In genomic region chr7:44819863-44820262, GRCm38 (mm10) we compare ENCODE assay signal across 8 mouse cellular contexts. TPM values are rescaled to one million over a fixed set of nuclear protein-coding genes. Genes with fewer than 3 reads are reported as not detected.
A peak's percentile ranks its signal among the peaks of the same experiment; 100 is the strongest.
DNase-seq lines count a peak whose midpoint lies in the region; ATAC-seq and TF ChIP-seq lines count a peak whose summit lies in the region.

No protein-coding gene starts in this region.

- H3K9ac ChIP-seq in forebrain, postnatal 0 days, result no peak overlapping the region
- H3K9ac ChIP-seq in midbrain, embryonic 13.5 days (replicated peaks), result peak overlapping the region; percentile 92; the same call in 1 of the 2 replicates
- H3K9ac ChIP-seq in midbrain, embryonic 15.5 days, result no peak overlapping the region
- H3K9ac ChIP-seq in forebrain, embryonic 13.5 days, result peak overlapping the region; percentile 95
- H3K9ac ChIP-seq in liver, embryonic 13.5 days, result peak overlapping the region; percentile 91

- H3K4me3 ChIP-seq in forebrain, embryonic 10.5 days, result peak overlapping the region; percentile 90
- H3K4me3 ChIP-seq in forebrain, postnatal 0 days (ENCODE audit: low read depth, low read length), result no peak overlapping the region
- no peak overlapping the region for H3K4me3 ChIP-seq in midbrain, embryonic 13.5 days (replicated peaks)
- H3K4me3 ChIP-seq in midbrain, embryonic 15.5 days, result no peak overlapping the region
- peak overlapping the region; percentile 84; the same call in 1 of the 2 replicates for H3K4me3 ChIP-seq in forebrain, embryonic 13.5 days
- peak overlapping the region; percentile 74 for H3K4me3 ChIP-seq in liver, embryonic 13.5 days (replicated peaks)

- H3K27me3 ChIP-seq in forebrain, embryonic 10.5 days (ENCODE audit: poor library complexity, severe bottlenecking), result no peaks in the 10 kb centered on the region
- no peaks in the 10 kb centered on the region for H3K27me3 ChIP-seq in forebrain, postnatal 0 days (ENCODE audit: insufficient read depth, low read length)
- no peaks in the 10 kb centered on the region for H3K27me3 ChIP-seq in midbrain, embryonic 13.5 days
- no peaks in the 10 kb centered on the region for H3K27me3 ChIP-seq in midbrain, embryonic 15.5 days (replicated peaks)
- H3K27me3 ChIP-seq in forebrain, embryonic 13.5 days, result no peaks in the 10 kb centered on the region
- no peaks in the 10 kb centered on the region for H3K27me3 ChIP-seq in liver, embryonic 13.5 days

- TF ChIP-seq CTCF in forebrain, postnatal 0 days (IDR thresholded peaks at IDR 0.05; ENCODE audit: low read depth), result no peak

- DNase-seq in forebrain, embryonic 10.5 days (ENCODE audit: extremely low spot score, low spot score), result no peak
- no peak for DNase-seq in forebrain, postnatal 0 days
- DNase-seq in liver, embryonic 13.5 days, result no peak
- no peak for DNase-seq in right cerebral cortex, adult 2 months (ENCODE audit: low spot score in 2 of 2)
- DNase-seq in frontal cortex, adult 2 months (ENCODE audit: extremely low spot score in 1 of 2, low spot score in 1 of 2), result no peak

- H3K9me3 ChIP-seq in forebrain, embryonic 10.5 days, result no peaks in the 10 kb centered on the region
- no peaks in the 10 kb centered on the region for H3K9me3 ChIP-seq in forebrain, postnatal 0 days (ENCODE audit: low read length)
- no peaks in the 10 kb centered on the region for H3K9me3 ChIP-seq in midbrain, embryonic 13.5 days
- H3K9me3 ChIP-seq in midbrain, embryonic 15.5 days, result no peaks in the 10 kb centered on the region
- no peaks in the 10 kb centered on the region for H3K9me3 ChIP-seq in forebrain, embryonic 13.5 days (replicated peaks)
- H3K9me3 ChIP-seq in liver, embryonic 13.5 days (replicated peaks), result no peaks in the 10 kb centered on the region

- ATAC-seq in forebrain, postnatal 0 days, result no peak
- no peak for ATAC-seq in midbrain, embryonic 13.5 days
- no peak for ATAC-seq in midbrain, embryonic 15.5 days (replicated peaks)
- no peak for ATAC-seq in forebrain, embryonic 13.5 days
- no peak for ATAC-seq in liver, embryonic 13.5 days (ENCODE audit: low read depth)

- WGBS in forebrain, embryonic 10.5 days, result 75% methylated on average over 5 of the region's 5 CpGs
- WGBS in forebrain, postnatal 0 days, result 64% methylated on average over 5 of the region's 5 CpGs
- WGBS in midbrain, embryonic 13.5 days, result 77% methylated on average over 5 of the region's 5 CpGs
- WGBS in midbrain, embryonic 15.5 days, result 74% methylated on average over 5 of the region's 5 CpGs
- WGBS in forebrain, embryonic 13.5 days, result 75% methylated on average over 5 of the region's 5 CpGs
- WGBS in liver, embryonic 13.5 days (ENCODE audit: insufficient replicate concordance), result 40% methylated on average over 5 of the region's 5 CpGs

- peaks cover 47% of the 10 kb centered on the region for H3K36me3 ChIP-seq in forebrain, embryonic 10.5 days (replicated peaks)
- no peaks in the 10 kb centered on the region for H3K36me3 ChIP-seq in forebrain, postnatal 0 days (ENCODE audit: insufficient read depth)
- H3K36me3 ChIP-seq in midbrain, embryonic 13.5 days, result no peaks in the 10 kb centered on the region
- no peaks in the 10 kb centered on the region for H3K36me3 ChIP-seq in midbrain, embryonic 15.5 days (replicated peaks)
- H3K36me3 ChIP-seq in forebrain, embryonic 13.5 days (ENCODE audit: poor library complexity, severe bottlenecking), result no peaks in the 10 kb centered on the region
- peaks cover 34% of the 10 kb centered on the region for H3K36me3 ChIP-seq in liver, embryonic 13.5 days

- peaks cover 77% of the 10 kb centered on the region for H3K4me1 ChIP-seq in forebrain, embryonic 10.5 days
- peaks cover 21% of the 10 kb centered on the region for H3K4me1 ChIP-seq in forebrain, postnatal 0 days (ENCODE audit: insufficient read depth)
- peaks cover 77% of the 10 kb centered on the region for H3K4me1 ChIP-seq in midbrain, embryonic 13.5 days (replicated peaks)
- H3K4me1 ChIP-seq in midbrain, embryonic 15.5 days, result peaks cover 52% of the 10 kb centered on the region
- peaks cover 64% of the 10 kb centered on the region for H3K4me1 ChIP-seq in forebrain, embryonic 13.5 days
- peaks cover 84% of the 10 kb centered on the region for H3K4me1 ChIP-seq in liver, embryonic 13.5 days (replicated peaks)

- no peak overlapping the region for H3K27ac ChIP-seq in forebrain, embryonic 10.5 days
- no peak overlapping the region for H3K27ac ChIP-seq in forebrain, postnatal 0 days (ENCODE audit: low read depth, low read length)
- no peak overlapping the region for H3K27ac ChIP-seq in midbrain, embryonic 13.5 days
- H3K27ac ChIP-seq in midbrain, embryonic 15.5 days, result no peak overlapping the region
- no peak overlapping the region for H3K27ac ChIP-seq in forebrain, embryonic 13.5 days
- H3K27ac ChIP-seq in liver, embryonic 13.5 days, result peak overlapping the region; percentile 95

- H3K4me2 ChIP-seq in forebrain, postnatal 0 days (ENCODE audit: low read depth), result no peak overlapping the region
- H3K4me2 ChIP-seq in midbrain, embryonic 13.5 days (replicated peaks), result no peak overlapping the region
- H3K4me2 ChIP-seq in midbrain, embryonic 15.5 days, result no peak overlapping the region; the same call in 1 of the 2 replicates
- peak overlapping the region; percentile 84 for H3K4me2 ChIP-seq in forebrain, embryonic 13.5 days
- peak overlapping the region; percentile 79 for H3K4me2 ChIP-seq in liver, embryonic 13.5 days

RNA-seq across cellular contexts. Expression of gene Atf5, which starts 3.4 kb away (rescaled TPM):
- 3.3 and 3.6 TPM in 2 replicates for polyA plus RNA-seq in forebrain, embryonic 10.5 days (2016; fragmentation: Nextera tagmentation; extraction: Ambion mirVana)
- 10.1 and 15.9 TPM in 2 replicates for total RNA-seq in forebrain, postnatal 0 days (2014; rRNA removed)
- 3.9 and 4.7 TPM in 2 replicates for polyA plus RNA-seq in forebrain, postnatal 0 days (2015; fragmentation: Nextera tagmentation; extraction: Ambion mirVana)
- polyA plus RNA-seq in midbrain, embryonic 13.5 days (2015; fragmentation: Nextera tagmentation; extraction: Ambion mirVana), result 3.8 and 5.4 TPM in 2 replicates
- polyA plus RNA-seq in midbrain, embryonic 15.5 days (2015; fragmentation: Nextera tagmentation; extraction: Ambion mirVana), result 2.8 and 3.9 TPM in 2 replicates
- polyA plus RNA-seq in forebrain, embryonic 13.5 days (2015; fragmentation: Nextera tagmentation; extraction: Ambion mirVana), result 5.4 and 5.7 TPM in 2 replicates
- polyA plus RNA-seq in liver, embryonic 13.5 days (2015; fragmentation: Nextera tagmentation; extraction: Ambion mirVana), result 5.3 and 5.4 TPM in 2 replicates
- polyA plus RNA-seq in frontal cortex, adult 2 months (2012; rRNA removed), result 24.2 and 35.6 TPM in 2 replicates

RNA-seq across cellular contexts. Expression of gene Il4i1, which starts 3.7 kb away (rescaled TPM):
- 0.85 and 1.7 TPM in 2 replicates for polyA plus RNA-seq in forebrain, embryonic 10.5 days (2016; fragmentation: Nextera tagmentation; extraction: Ambion mirVana)
- total RNA-seq in forebrain, postnatal 0 days (2014; rRNA removed), result 0.15 and 1.3 TPM in 2 replicates
- polyA plus RNA-seq in forebrain, postnatal 0 days (2015; fragmentation: Nextera tagmentation; extraction: Ambion mirVana), result 0.21 and 0.34 TPM in 2 replicates
- 2.0 and 2.1 TPM in 2 replicates for polyA plus RNA-seq in midbrain, embryonic 13.5 days (2015; fragmentation: Nextera tagmentation; extraction: Ambion mirVana)
- polyA plus RNA-seq in midbrain, embryonic 15.5 days (2015; fragmentation: Nextera tagmentation; extraction: Ambion mirVana), result 1.6 and 2.2 TPM in 2 replicates
- polyA plus RNA-seq in forebrain, embryonic 13.5 days (2015; fragmentation: Nextera tagmentation; extraction: Ambion mirVana), result 1.2 and 1.9 TPM in 2 replicates
- 0.70 and 1.1 TPM in 2 replicates for polyA plus RNA-seq in liver, embryonic 13.5 days (2015; fragmentation: Nextera tagmentation; extraction: Ambion mirVana)
- 1.3 and 2.2 TPM in 2 replicates for polyA plus RNA-seq in frontal cortex, adult 2 months (2012; rRNA removed)

RNA-seq across cellular contexts. Expression of gene Nup62, which starts 4.0 kb away (rescaled TPM):
- 168 and 172 TPM in 2 replicates for polyA plus RNA-seq in forebrain, embryonic 10.5 days (2016; fragmentation: Nextera tagmentation; extraction: Ambion mirVana)
- 58.0 and 68.7 TPM in 2 replicates for total RNA-seq in forebrain, postnatal 0 days (2014; rRNA removed)
- 50.5 and 57.0 TPM in 2 replicates for polyA plus RNA-seq in forebrain, postnatal 0 days (2015; fragmentation: Nextera tagmentation; extraction: Ambion mirVana)
- 55.7 and 61.3 TPM in 2 replicates for polyA plus RNA-seq in midbrain, embryonic 13.5 days (2015; fragmentation: Nextera tagmentation; extraction: Ambion mirVana)
- 49.9 and 52.7 TPM in 2 replicates for polyA plus RNA-seq in midbrain, embryonic 15.5 days (2015; fragmentation: Nextera tagmentation; extraction: Ambion mirVana)
- polyA plus RNA-seq in forebrain, embryonic 13.5 days (2015; fragmentation: Nextera tagmentation; extraction: Ambion mirVana), result 73.5 and 83.0 TPM in 2 replicates
- polyA plus RNA-seq in liver, embryonic 13.5 days (2015; fragmentation: Nextera tagmentation; extraction: Ambion mirVana), result 60.8 and 68.9 TPM in 2 replicates
- polyA plus RNA-seq in frontal cortex, adult 2 months (2012; rRNA removed), result 29.1 and 29.3 TPM in 2 replicates

RNA-seq across cellular contexts. Expression of gene Akt1s1, which starts 28.9 kb away (rescaled TPM):
- polyA plus RNA-seq in forebrain, embryonic 10.5 days (2016; fragmentation: Nextera tagmentation; extraction: Ambion mirVana), result 84.3 and 84.6 TPM in 2 replicates
- 89.9 and 109 TPM in 2 replicates for total RNA-seq in forebrain, postnatal 0 days (2014; rRNA removed)
- 105 and 112 TPM in 2 replicates for polyA plus RNA-seq in forebrain, postnatal 0 days (2015; fragmentation: Nextera tagmentation; extraction: Ambion mirVana)
- polyA plus RNA-seq in midbrain, embryonic 13.5 days (2015; fragmentation: Nextera tagmentation; extraction: Ambion mirVana), result 78.9 and 88.2 TPM in 2 replicates
- polyA plus RNA-seq in midbrain, embryonic 15.5 days (2015; fragmentation: Nextera tagmentation; extraction: Ambion mirVana), result 89.7 and 91.1 TPM in 2 replicates
- 93.1 and 95.4 TPM in 2 replicates for polyA plus RNA-seq in forebrain, embryonic 13.5 days (2015; fragmentation: Nextera tagmentation; extraction: Ambion mirVana)
- 32.0 and 32.1 TPM in 2 replicates for polyA plus RNA-seq in liver, embryonic 13.5 days (2015; fragmentation: Nextera tagmentation; extraction: Ambion mirVana)
- polyA plus RNA-seq in frontal cortex, adult 2 months (2012; rRNA removed), result 87.0 and 108 TPM in 2 replicates

RNA-seq across cellular contexts. Expression of gene Tbc1d17, which starts 29.0 kb away (rescaled TPM):
- polyA plus RNA-seq in forebrain, embryonic 10.5 days (2016; fragmentation: Nextera tagmentation; extraction: Ambion mirVana), result 72.8 and 73.6 TPM in 2 replicates
- 71.9 and 378 TPM in 2 replicates for total RNA-seq in forebrain, postnatal 0 days (2014; rRNA removed)
- polyA plus RNA-seq in forebrain, postnatal 0 days (2015; fragmentation: Nextera tagmentation; extraction: Ambion mirVana), result 87.8 and 115 TPM in 2 replicates
- 109 and 110 TPM in 2 replicates for polyA plus RNA-seq in midbrain, embryonic 13.5 days (2015; fragmentation: Nextera tagmentation; extraction: Ambion mirVana)
- 121 and 122 TPM in 2 replicates for polyA plus RNA-seq in midbrain, embryonic 15.5 days (2015; fragmentation: Nextera tagmentation; extraction: Ambion mirVana)
- polyA plus RNA-seq in forebrain, embryonic 13.5 days (2015; fragmentation: Nextera tagmentation; extraction: Ambion mirVana), result 81.5 and 95.5 TPM in 2 replicates
- 29.0 and 30.0 TPM in 2 replicates for polyA plus RNA-seq in liver, embryonic 13.5 days (2015; fragmentation: Nextera tagmentation; extraction: Ambion mirVana)
- polyA plus RNA-seq in frontal cortex, adult 2 months (2012; rRNA removed), result 84.3 and 106 TPM in 2 replicates

Comparison
In these comparisons a context has a peak if more than half of its experiments do, and no peak if none do; other contexts are left out.
1. H3K4me3 ChIP-seq: peak in forebrain, embryonic 10.5 days (single experiment), forebrain, embryonic 13.5 days (single experiment) and liver, embryonic 13.5 days (single experiment); none in forebrain, postnatal 0 days (single experiment), midbrain, embryonic 13.5 days (single experiment) and midbrain, embryonic 15.5 days (single experiment).
2. H3K4me2 ChIP-seq: peak in forebrain, embryonic 13.5 days (single experiment) and liver, embryonic 13.5 days (single experiment); none in forebrain, postnatal 0 days (single experiment), midbrain, embryonic 13.5 days (single experiment) and midbrain, embryonic 15.5 days (single experiment).
3. H3K9ac ChIP-seq: peak in midbrain, embryonic 13.5 days (single experiment), forebrain, embryonic 13.5 days (single experiment) and liver, embryonic 13.5 days (single experiment); none in forebrain, postnatal 0 days (single experiment) and midbrain, embryonic 15.5 days (single experiment).